Mouse (Mus musculus) limb, embryonic 14.5 days (tissue): Measurements from ENCODE around the gene Pih1d1. TPM values are rescaled to one million over a fixed set of nuclear protein-coding genes. Genes with fewer than 3 reads are reported as not detected.
A peak's percentile ranks its signal among the peaks of the same experiment; 100 is the strongest.

Experiments used
- ATAC-seq: fragments of 200-750 bp; cut with Nextera tagmentation; 2 replicates; pipeline ENCODE4 v1.8.0; 2017; ENCODE audit warnings: low read depth, moderate number of reproducible peaks, moderate TSS enrichment; ENCODE audit not compliant: low FRiP score
- DNase-seq: peaks from one replicate; pipeline ENCODE4 v3.0.0-alpha.2; 2015; ENCODE audit warnings: low spot score
- H3K27ac ChIP-seq: fragments of 300-500 bp; sonication (generic); replicated peaks from 2 replicates; pipeline ENCODE4 v1.5.1; 2014; ENCODE audit warnings: low read depth, mild to moderate bottlenecking, low read length, moderate library complexity, mixed read lengths
- H3K27me3 ChIP-seq: fragments of 300-500 bp; sonication (generic); 2 replicates; pipeline ENCODE4 v1.6.1; 2014; ENCODE audit warnings: low read length, mixed read lengths; ENCODE audit not compliant: control insufficient read depth, insufficient read depth
- H3K36me3 ChIP-seq: fragments of 300-500 bp; sonication (generic); 2 replicates; pipeline ENCODE4 v1.6.1; 2014; ENCODE audit warnings: mild to moderate bottlenecking, low read length, moderate library complexity, mixed read lengths; ENCODE audit not compliant: control insufficient read depth, insufficient read depth
- H3K4me1 ChIP-seq: fragments of 300-500 bp; sonication (generic); 2 replicates; pipeline ENCODE4 v1.6.1; 2014; ENCODE audit warnings: antibody characterized with exemption, low read length, mixed read lengths; ENCODE audit not compliant: control insufficient read depth, insufficient read depth
- H3K4me2 ChIP-seq: fragments of 300-500 bp; sonication (generic); replicated peaks from 2 replicates; pipeline ENCODE4 v1.6.1; 2014; ENCODE audit warnings: low read depth, mild to moderate bottlenecking, low read length, moderate library complexity; ENCODE audit not compliant: severe bottlenecking
- H3K4me3 ChIP-seq: fragments of 300-500 bp; sonication (generic); replicated peaks from 2 replicates; pipeline ENCODE4 v1.5.1; 2014; ENCODE audit warnings: low read length
- H3K9ac ChIP-seq: fragments of 300-500 bp; sonication (generic); 2 replicates; pipeline ENCODE4 v1.6.1; 2014; ENCODE audit warnings: mild to moderate bottlenecking, low read depth, low read length, moderate library complexity; ENCODE audit not compliant: severe bottlenecking
- H3K9me3 ChIP-seq: fragments of 300-500 bp; sonication (generic); 2 replicates; pipeline ENCODE4 v1.6.1; 2016; ENCODE audit warnings: low read length; ENCODE audit not compliant: control insufficient read depth
- POLR2A ChIP-seq: fragments of 200-500 bp; IDR thresholded peaks from 2 replicates; pipeline ENCODE4 v1.8.0; 2012; ENCODE audit warnings: inconsistent platforms, mild to moderate bottlenecking, moderate library complexity, borderline replicate concordance; ENCODE audit not compliant: insufficient read depth, insufficient read length; ENCODE audit errors: extremely low read depth
- WGBS: fragments of 180-500 bp; shearing (Covaris S2); extraction: QIAGEN DNeasy Blood & Tissue Kit; methylation state at CpG from one replicate; pipeline ENCODE4 v1.1.7; 2014; 5-methylcytosine and 5-hydroxymethylcytosine counted together
- polyA plus RNA-seq, 2 experiments: library from polyadenylated mRNA; depleted of rRNA in 1 of 2; stranded (reverse) in 1 of 2; unstranded in 1 of 2; fragments of >200 nt; fragmentation: Nextera tagmentation in 1 of 2; extraction: Ambion mirVana in 1 of 2; gene quantifications; 2 replicates each; pipeline versions ENCODE4 v1.2.1 to v1.2.3; 2012 to 2014

Gene Pih1d1
- polyA plus RNA-seq, 2 experiments, result 86.4 to 115 TPM

DNA sequence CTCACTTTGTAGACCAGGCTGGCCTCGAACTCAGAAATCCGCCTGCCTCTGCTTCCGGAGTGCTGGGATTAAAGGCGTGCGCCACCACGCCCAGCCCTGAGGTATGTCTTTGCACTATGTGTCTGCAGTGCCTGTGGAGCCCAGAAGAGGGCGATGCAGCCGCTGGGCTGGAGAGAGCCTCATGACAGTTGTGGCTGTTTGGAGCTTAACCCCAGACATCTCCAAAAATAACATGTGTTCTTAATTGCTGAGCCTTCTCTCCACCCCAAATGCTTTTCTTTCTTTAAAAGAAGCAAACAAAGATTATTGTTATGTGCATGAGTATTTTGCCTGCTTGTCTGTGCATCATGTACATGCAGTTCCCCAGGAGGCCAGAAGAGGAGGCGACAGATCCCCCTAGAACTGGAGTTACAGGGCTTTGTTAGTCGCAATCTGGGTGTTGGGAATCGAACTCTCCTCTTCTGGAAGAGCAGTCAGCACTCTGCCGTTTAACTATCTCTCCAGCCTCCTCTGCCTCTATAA, 951 bp downstream of the Pih1d1 start:
- Histone ChIP-seq H3K9me3 (no peaks in the 10 kb centered on the region), H3K27ac (0 out of 2 replicates have a peak overlapping the region, but pooled peaks have one; percentile 38), H3K36me3 (peaks cover 22% of the 10 kb centered on the region), H3K4me1 (peaks cover 5% of the 10 kb centered on the region), H3K4me3 (peak overlapping the region; percentile 69), H3K9ac (peak overlapping the region; percentile 78; the same call in 1 of the 2 replicates), H3K4me2 (peak overlapping the region; percentile 53), H3K27me3 (no peaks in the 10 kb centered on the region)
- TF ChIP-seq POLR2A, result no peak
- ATAC-seq, result peak; percentile 0; the same call in 1 of the 2 replicates
- 79% methylated on average over 12 of the region's 12 CpGs for WGBS
- no peak for DNase-seq

DNA sequence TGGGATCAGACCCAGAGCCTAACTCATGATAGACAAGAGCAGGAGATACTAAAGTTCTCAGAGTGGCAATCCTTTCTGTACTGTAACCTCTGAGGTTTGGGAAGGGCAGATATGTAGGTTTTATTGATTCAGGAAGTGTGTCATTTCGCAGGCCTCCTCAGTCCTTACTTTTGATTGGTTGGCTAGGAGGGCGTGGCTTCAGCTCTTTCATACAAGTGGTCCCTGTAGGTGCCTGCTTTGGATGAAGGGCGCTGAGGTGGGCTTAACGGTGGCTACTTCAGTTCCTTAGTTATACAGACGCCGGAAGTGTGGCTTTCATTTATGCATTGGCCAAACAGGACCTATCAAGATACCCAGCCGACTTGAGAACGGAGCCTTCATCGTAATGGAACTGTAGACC, 1.5 kb downstream of the Pih1d1 start:
- no peaks in the 10 kb centered on the region for H3K27me3 ChIP-seq
- TF ChIP-seq POLR2A, result no peak
- no peaks in the 10 kb centered on the region for H3K9me3 ChIP-seq
- H3K4me2 ChIP-seq, result peak overlapping the region; percentile 53; the same call in 1 of the 2 replicates
- ATAC-seq (no peak), DNase-seq (no peak)
- H3K9ac ChIP-seq, result no peak overlapping the region
- H3K36me3 ChIP-seq, result peaks cover 27% of the 10 kb centered on the region
- 84% methylated on average over 9 of the region's 9 CpGs for WGBS
- H3K4me1 ChIP-seq, result peaks cover 5% of the 10 kb centered on the region
- H3K27ac ChIP-seq, result 0 out of 2 replicates have a peak overlapping the region, but pooled peaks have one; percentile 13
- no peak overlapping the region; the same call in 1 of the 2 replicates for H3K4me3 ChIP-seq

GRCm38 (mm10) chr7:45156206-45156605, 2.1 kb downstream of the Pih1d1 start:
- ATAC-seq (no peak), DNase-seq (no peak)
- Histone ChIP-seq H3K4me1 (peaks cover 5% of the 10 kb centered on the region), H3K9ac (no peak overlapping the region), H3K27ac (no peak overlapping the region), H3K4me2 (no peak overlapping the region), H3K36me3 (peaks cover 28% of the 10 kb centered on the region), H3K9me3 (no peaks in the 10 kb centered on the region), H3K27me3 (no peaks in the 10 kb centered on the region), H3K4me3 (no peak overlapping the region)
- TF ChIP-seq POLR2A, result no peak
- WGBS, result 95% methylated on average over 15 of the region's 15 CpGs

- H3K9me3 ChIP-seq, result no peaks in the 10 kb centered on the region
- H3K4me3 ChIP-seq, result no peak overlapping the region
- peaks cover 28% of the 10 kb centered on the region for H3K36me3 ChIP-seq
- peaks cover 1% of the 10 kb centered on the region; the same call in 1 of the 2 replicates for H3K27me3 ChIP-seq
- H3K9ac ChIP-seq, result no peak overlapping the region
- H3K27ac ChIP-seq, result no peak overlapping the region
- H3K4me2 ChIP-seq, result no peak overlapping the region
- WGBS, result 90% methylated on average over 14 of the region's 14 CpGs
- TF ChIP-seq POLR2A, result no peak
- no peak for DNase-seq
- H3K4me1 ChIP-seq, result peaks cover 2% of the 10 kb centered on the region; the same call in 1 of the 2 replicates
- ATAC-seq, result no peak
These were observed 3.4 kb downstream of the Pih1d1 start for GRCm38 (mm10) chr7:45157459-45157858.

DNA sequence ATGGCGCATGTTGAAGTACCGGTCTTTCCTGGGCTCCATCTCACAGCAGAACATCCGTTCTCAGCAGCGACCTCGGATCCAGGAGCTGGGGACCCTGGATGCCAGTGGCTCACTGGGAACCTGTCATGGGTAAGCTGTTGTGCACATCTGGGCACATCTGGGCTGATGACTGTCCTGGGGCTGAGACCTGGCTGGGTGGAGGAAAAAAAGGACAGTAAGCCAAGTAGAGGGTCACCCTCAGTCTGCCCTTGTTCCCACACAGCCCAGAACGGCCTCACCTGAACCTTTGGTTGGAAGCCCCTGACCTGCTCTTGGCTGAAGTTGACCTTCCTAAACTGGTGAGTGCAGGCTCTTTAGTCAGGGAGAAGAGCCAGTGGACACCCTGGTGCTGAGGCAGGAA, 4.9 kb downstream of the Pih1d1 start:
- Histone ChIP-seq H3K4me2 (no peak overlapping the region), H3K27me3 (peaks cover 16% of the 10 kb centered on the region), H3K27ac (no peak overlapping the region), H3K4me1 (peaks cover 3% of the 10 kb centered on the region; the same call in 1 of the 2 replicates), H3K4me3 (no peak overlapping the region), H3K9ac (no peak overlapping the region), H3K36me3 (peaks cover 28% of the 10 kb centered on the region), H3K9me3 (no peaks in the 10 kb centered on the region)
- WGBS, result 90% methylated on average over 6 of the region's 6 CpGs
- TF ChIP-seq POLR2A, result no peak
- DNase-seq (no peak), ATAC-seq (no peak)

- no peaks in the 10 kb centered on the region for H3K9me3 ChIP-seq
- ATAC-seq (no peak), DNase-seq (no peak)
- no peak overlapping the region for H3K27ac ChIP-seq
- H3K4me3 ChIP-seq, result no peak overlapping the region
- H3K27me3 ChIP-seq, result peaks cover 30% of the 10 kb centered on the region
- 0 out of 2 replicates have a peak, but pooled peaks cover 4% of the 10 kb centered on the region for H3K4me1 ChIP-seq
- H3K4me2 ChIP-seq, result no peak overlapping the region
- no peak for TF ChIP-seq POLR2A
- H3K36me3 ChIP-seq, result peaks cover 28% of the 10 kb centered on the region
- 95% methylated on average over 6 of the region's 6 CpGs for WGBS
- H3K9ac ChIP-seq, result no peak overlapping the region
These were observed 6.3 kb downstream of the Pih1d1 start for GRCm38 (mm10) chr7:45160316-45160800.
